Mouse (Mus musculus): ENCODE data around the gene Gspt2. TPM values are rescaled to one million over a fixed set of nuclear protein-coding genes. Genes with fewer than 3 reads are reported as not detected.

The Gspt2 gene
- polyA plus RNA-seq (2014; fragmentation: Illumina TruSeq; extraction: RNeasy Lipid Tissue Mini Kit (QIAGEN cat#74804); ENCODE audit: insufficient read depth, low read depth, low replicate concordance): 1.6 TPM

GRCm38 (mm10) chrX:94635961-94636563 is at the start of gene Gspt2:
Gene Gspt2, plus strand, starts transcription at chrX:94636069.

Other genes starting within 250 kb of the Gspt2 start
- 62.1 TPM for gene Maged1, start 93.9 kb upstream of the Gspt2 start, polyA plus RNA-seq (2014; fragmentation: Illumina TruSeq; extraction: RNeasy Lipid Tissue Mini Kit (QIAGEN cat#74804); ENCODE audit: insufficient read depth, low read depth, low replicate concordance)
- gene Zxdb, start 88.5 kb downstream of the Gspt2 start, polyA plus RNA-seq (2014; fragmentation: Illumina TruSeq; extraction: RNeasy Lipid Tissue Mini Kit (QIAGEN cat#74804); ENCODE audit: insufficient read depth, low read depth, low replicate concordance): 4.1 TPM